Mouse (Mus musculus) embryonic fibroblast, embryonic 13.5 days (primary cell): ENCODE measurements around the gene Eea1. TPM values are rescaled to one million over a fixed set of nuclear protein-coding genes. Genes with fewer than 3 reads are reported as not detected.
A peak's percentile ranks its signal among the peaks of the same experiment; 100 is the strongest.
"Not testable (repeated sequence)": the region's sequence is repeated elsewhere in the genome, so short reads cannot be mapped to it uniquely, and the experiment has no call there.

Experiments
- H3K27ac ChIP-seq: 2 replicates; pipeline ENCODE4 v1.5.1; 2012; ENCODE audit warnings: low read length, control low read depth, inconsistent platforms; ENCODE audit not compliant: insufficient read depth
- H3K4me1 ChIP-seq: 2 replicates; pipeline ENCODE4 v1.6.1; 2011; ENCODE audit warnings: low read length; ENCODE audit not compliant: control insufficient read depth, insufficient read depth
- H3K4me3 ChIP-seq: 2 replicates; pipeline ENCODE4 v1.5.1; 2011; ENCODE audit warnings: mild to moderate bottlenecking, control low read depth, low read length; ENCODE audit not compliant: insufficient read depth
- CTCF ChIP-seq: IDR thresholded peaks from 2 replicates; pipeline ENCODE4 v1.5.1; 2011; ENCODE audit warnings: mild to moderate bottlenecking, control low read depth, low read length, moderate library complexity, borderline replicate concordance; ENCODE audit not compliant: insufficient read depth
- POLR2A ChIP-seq: IDR thresholded peaks from 2 replicates; pipeline ENCODE4 v1.6.1; 2011; ENCODE audit warnings: low read depth, mild to moderate bottlenecking, control low read depth, low read length, moderate library complexity
- polyA plus RNA-seq: library from polyadenylated mRNA; stranded (reverse); fragments of >200 nt; gene quantifications from 2 replicates; pipeline ENCODE4 v1.2.4, GENCODE M21; 2011; ENCODE audit warnings: low read depth; ENCODE audit not compliant: missing spikeins, insufficient read length

Eea1 gene
- polyA plus RNA-seq, 1 experiment: 35.3 TPM

- Histone ChIP-seq H3K4me1 (peaks cover 3% of the 10 kb centered on the region; the same call in 1 of the 2 replicates), H3K4me3 (no peak overlapping the region), H3K27ac (no peak overlapping the region)
- TF ChIP-seq POLR2A: no peak
Observed at GRCm38 (mm10) chr10:95909246-95909909, 31.1 kb upstream of the Eea1 start.

DNA sequence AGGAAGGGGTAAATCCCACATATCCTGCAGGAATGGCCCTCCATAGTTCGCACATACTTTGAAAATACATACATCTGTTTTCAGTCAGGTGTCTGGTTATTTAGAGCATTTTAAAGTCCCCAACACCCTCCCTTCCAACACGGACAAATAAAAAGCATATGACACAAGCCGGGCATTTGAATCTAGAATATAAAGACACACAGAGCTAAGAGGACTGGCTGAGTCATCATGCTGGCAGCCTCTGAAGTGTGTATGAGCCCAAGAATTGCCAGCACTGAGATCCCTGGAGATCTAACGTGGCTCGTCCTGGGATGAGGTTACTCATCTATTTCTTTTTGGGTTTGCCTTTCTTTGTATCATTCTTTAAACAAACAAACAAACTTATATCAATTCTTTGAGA lies 29.4 kb upstream of the Eea1 start:
- Histone ChIP-seq H3K4me1 (peaks cover 3% of the 10 kb centered on the region; the same call in 1 of the 2 replicates), H3K27ac (no peak overlapping the region), H3K4me3 (no peak overlapping the region)
- TF ChIP-seq POLR2A: no peak
- TF ChIP-seq CTCF: no peak

DNA sequence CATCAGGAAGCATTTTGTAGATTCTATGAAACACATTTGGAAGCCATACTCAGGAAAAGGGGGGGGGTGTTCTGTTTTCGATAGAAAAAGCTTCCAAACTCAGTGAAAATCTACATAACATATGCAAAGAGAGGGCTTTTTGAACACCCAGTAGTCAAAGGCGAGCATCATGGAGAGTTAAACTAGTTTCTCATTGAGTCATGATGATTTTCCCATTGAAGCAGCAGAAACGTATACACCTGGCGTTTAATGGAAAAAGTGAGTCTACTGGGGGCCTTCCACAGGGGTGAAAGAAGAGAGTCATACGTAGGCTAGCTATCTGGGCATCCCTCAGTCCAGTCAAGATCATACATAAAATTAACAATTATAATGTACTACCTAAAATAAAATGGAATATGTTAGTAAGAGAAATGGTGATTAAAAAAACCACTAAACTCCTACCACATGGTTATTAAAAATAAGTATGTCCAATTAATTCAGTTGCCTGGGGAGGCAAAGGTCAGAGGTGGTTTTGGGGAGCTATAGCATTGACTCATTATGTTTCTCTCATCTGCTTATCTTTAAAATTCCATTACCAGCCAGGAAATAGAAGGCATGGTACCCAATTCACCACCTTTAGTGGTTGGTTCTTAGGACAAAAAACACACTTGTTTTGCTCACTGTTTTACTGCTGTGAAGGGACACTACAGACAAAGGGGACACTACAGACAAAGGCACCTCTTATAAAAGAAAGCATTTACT lies 25.8 kb upstream of the Eea1 start:
- H3K27ac ChIP-seq: no peak overlapping the region
- no peak for TF ChIP-seq CTCF
- TF ChIP-seq POLR2A: no peak
- no peak overlapping the region for H3K4me3 ChIP-seq
- H3K4me1 ChIP-seq: peaks cover 8% of the 10 kb centered on the region; the same call in 1 of the 2 replicates

DNA sequence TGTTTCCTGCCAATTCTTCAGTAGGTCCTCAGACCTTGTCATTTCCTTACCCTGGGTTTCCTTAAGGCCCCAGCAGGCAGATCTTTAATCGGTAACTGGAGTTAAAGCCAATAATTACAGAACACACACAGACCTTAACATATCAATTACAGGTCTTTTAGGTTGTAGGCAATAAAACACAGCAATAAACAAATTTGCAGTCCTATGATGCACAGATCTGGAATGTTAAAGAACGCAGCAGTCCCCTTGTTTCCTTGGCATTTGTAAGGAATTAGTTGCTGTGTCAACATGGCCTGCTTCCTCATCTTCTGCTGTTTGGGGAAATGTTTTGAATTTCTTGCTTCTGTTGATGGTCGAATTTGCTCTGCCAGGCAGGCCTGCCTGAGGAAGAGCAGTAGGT lies 21.7 kb upstream of the Eea1 start:
- Histone ChIP-seq H3K4me1 (peaks cover 4% of the 10 kb centered on the region; the same call in 1 of the 2 replicates), H3K27ac (no peak overlapping the region), H3K4me3 (no peak overlapping the region)
- no peak for TF ChIP-seq POLR2A
- TF ChIP-seq CTCF: no peak

DNA sequence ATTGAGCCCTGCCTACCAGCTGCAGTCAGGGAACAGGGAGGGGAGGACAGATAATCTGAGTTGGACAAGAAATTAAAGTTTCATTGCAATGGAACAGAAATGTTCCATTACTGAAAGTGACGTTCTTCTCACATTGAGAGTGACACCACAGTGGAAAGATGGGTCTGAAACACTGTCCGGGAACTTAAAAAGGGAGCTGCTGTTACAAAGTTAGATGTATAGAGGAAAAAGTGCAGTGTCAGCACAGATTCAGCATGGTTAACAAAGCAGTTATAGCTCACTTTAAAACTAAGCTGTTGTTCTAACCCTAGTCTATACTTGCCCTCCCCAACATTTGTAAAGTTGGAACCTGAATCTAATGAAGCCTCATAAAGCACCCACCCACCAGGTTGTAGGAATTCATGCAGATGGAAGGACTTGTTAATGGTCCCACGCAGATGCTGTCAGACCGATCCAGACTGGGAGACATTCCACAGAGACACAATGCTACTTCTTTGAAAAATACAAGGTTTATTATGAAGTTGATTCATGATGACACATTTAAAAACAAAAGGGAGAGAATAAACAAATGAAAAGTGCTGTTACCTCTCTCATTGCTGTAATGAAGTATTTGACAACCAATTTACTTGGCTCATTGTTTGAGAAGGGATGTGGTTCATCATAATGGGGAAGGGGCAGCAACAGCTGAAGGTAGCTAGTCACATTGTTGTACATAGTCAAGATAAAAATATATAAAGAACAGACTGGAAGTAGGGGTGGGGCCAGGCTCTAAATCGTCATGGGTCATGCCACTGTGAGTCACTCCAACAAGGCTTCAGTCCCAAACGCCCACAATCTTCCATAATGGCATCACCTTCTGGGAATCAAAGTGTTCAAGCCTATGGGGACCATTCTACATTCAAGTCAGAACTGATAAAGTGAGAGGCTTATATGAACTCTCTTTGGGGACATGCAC lies 16.9 kb upstream of the Eea1 start:
- no peak for TF ChIP-seq POLR2A
- TF ChIP-seq CTCF: no peak

GRCm38 (mm10) chr10:95933631-95934030 lies 6.8 kb upstream of the Eea1 start:
- H3K4me3 ChIP-seq: not testable (repeated sequence)

More for the DNA sequence above, 16.9 kb upstream of the Eea1 start:
- no peak overlapping the region for H3K27ac ChIP-seq
- peaks cover 4% of the 10 kb centered on the region; the same call in 1 of the 2 replicates for H3K4me1 ChIP-seq
- no peak overlapping the region for H3K4me3 ChIP-seq

DNA sequence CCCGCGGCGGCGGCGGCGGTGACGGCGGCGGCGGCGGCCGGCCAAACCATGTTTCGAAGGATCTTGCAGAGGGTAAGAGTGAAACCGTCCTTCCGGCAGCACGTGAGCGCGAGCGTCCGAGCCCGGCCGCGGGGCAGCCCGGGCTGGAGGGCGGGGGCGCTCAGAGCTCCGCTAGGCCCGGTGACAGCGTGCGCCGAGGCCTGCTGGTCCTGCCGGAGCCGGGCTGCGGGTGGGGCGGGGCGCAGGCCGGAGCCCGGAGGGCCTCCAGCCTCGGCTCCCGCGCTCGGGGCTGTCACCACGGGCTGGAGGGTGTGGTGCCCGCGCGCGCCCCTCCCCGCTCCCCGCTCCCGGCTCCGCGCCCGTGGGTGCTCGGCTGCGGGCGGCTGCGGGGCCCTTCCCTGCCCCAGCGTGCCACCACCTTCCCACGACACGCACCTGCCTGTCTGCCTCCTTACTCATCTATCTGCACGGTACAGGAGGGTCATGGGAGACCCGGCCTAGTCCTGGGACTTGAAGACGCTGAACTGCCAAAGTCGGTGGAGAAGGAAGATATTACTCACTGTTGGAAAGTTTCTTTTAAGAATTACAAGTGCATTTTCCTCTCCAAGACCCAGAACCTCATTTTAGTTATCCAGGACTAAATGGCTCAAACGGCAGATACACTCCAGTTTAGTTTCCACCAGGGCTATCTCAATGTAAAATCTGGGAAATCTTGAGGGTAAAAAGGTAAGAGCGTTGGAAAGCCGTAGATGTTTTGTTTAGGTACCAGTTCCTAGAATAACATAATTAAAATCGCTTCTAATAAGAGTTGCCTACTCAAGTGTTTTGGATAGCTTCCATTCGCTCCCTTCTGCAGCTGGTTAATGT lies 684 bp downstream of the Eea1 start:
- H3K4me3 ChIP-seq: peak overlapping the region; percentile 87

More at GRCm38 (mm10) chr10:95933631-95934030, 6.8 kb upstream of the Eea1 start:
- not testable (repeated sequence) for H3K27ac ChIP-seq, H3K4me1 ChIP-seq

DNA sequence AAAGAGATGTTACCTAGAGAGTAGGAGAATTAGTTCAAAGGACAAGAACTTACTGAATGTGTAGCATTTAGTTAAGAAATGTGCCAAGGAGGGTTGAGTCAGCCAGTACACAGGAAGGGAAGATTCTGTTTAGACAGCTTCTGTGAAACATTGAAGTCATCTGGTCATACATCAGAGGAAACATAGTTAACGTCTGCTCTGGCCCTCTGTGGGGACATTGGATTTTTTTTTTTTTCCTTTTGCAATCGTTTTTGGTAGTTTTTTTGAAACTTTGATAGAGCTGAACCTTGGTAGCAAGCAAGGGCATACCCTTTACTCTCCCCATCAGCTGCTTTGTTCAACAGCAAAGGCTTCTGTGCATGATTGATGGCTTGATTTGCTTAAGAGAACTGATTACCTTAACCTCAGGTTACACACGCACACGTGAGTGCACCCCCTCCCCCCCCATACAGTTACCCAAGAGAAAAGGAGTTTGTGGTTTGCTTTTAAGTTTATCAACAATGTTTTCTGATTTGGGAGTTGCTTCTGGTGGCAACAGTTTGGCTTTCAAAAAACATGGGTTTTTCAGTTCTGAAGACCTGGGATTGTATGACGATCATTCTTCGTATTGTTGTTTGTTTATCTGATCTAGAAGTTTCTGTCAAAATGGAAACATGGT lies 1.4 kb downstream of the Eea1 start:
- H3K27ac ChIP-seq: peak overlapping the region; percentile 39; the same call in 1 of the 2 replicates
- no peak for TF ChIP-seq CTCF
- 0 out of 2 replicates have a peak, but pooled peaks cover 3% of the 10 kb centered on the region for H3K4me1 ChIP-seq
- H3K4me3 ChIP-seq: peak overlapping the region; percentile 87

More for the DNA sequence above, 684 bp downstream of the Eea1 start:
- Histone ChIP-seq H3K4me1 (0 out of 2 replicates have a peak, but pooled peaks cover 3% of the 10 kb centered on the region), H3K27ac (peak overlapping the region; percentile 66)
- TF ChIP-seq POLR2A (no peak), CTCF (no peak)
